Mouse (Mus musculus) neutrophil, adult 65 days (primary cell): ENCODE data around the gene Scaf4. TPM values are rescaled to one million over a fixed set of nuclear protein-coding genes. Genes with fewer than 3 reads are reported as not detected.

Experiments
- total RNA-seq: library from RNA; stranded (reverse); gene quantifications from 2 replicates; pipeline ENCODE4 v1.2.4, GENCODE M21; 2023

Gene Scaf4
- 180 and 247 TPM in 2 replicates for total RNA-seq

GRCm38 (mm10) chr16:90283905-90284891 lies at the start of gene Scaf4:
Gene Scaf4, minus strand, starts transcription at chr16:90284503.

GRCm38 (mm10) chr16:90220026-90220891 lies 64.0 kb downstream of the Scaf4 start, which contains the start of gene Sod1:
Gene Sod1, plus strand, starts transcription at chr16:90220754.

Other genes starting within 250 kb of the Scaf4 start
- 98.6 and 155 TPM in 2 replicates for gene Tiam1, start 140.7 kb downstream of the Scaf4 start, total RNA-seq
- gene Sod1, start 63.7 kb downstream of the Scaf4 start, total RNA-seq: 119 and 156 TPM in 2 replicates
- gene Hunk, start 101.5 kb upstream of the Scaf4 start, total RNA-seq: 0.09 and 0.11 TPM in 2 replicates